Mouse (Mus musculus) C2C12 (cell line): ENCODE data around the gene Rbfox2.

Source experiments
- CEBPB ChIP-seq: IDR thresholded peaks from one replicate; pipeline ENCODE4 v1.6.1; 2011; ENCODE audit warnings: low read depth, mild to moderate bottlenecking, control low read depth, moderate library complexity
- CTCF ChIP-seq: IDR thresholded peaks from one replicate; pipeline ENCODE4 v1.5.1; 2011; ENCODE audit not compliant: control insufficient read depth, insufficient read depth, insufficient read length
- MAX ChIP-seq: IDR thresholded peaks from one replicate; pipeline ENCODE4 v1.6.1; 2011; ENCODE audit warnings: mild to moderate bottlenecking, control low read depth
- MYOG ChIP-seq: IDR thresholded peaks from one replicate; pipeline ENCODE4 v1.6.1; 2011; ENCODE audit not compliant: control insufficient read depth, insufficient read length; ENCODE audit errors: extremely low read depth

- TF ChIP-seq CTCF (no peak), CEBPB (no peak), MYOG (no peak), MAX (no peak)
Observed at GRCm38 (mm10) chr15:77352863-77353262, 46.1 kb upstream of the Rbfox2 start.
